Mouse (Mus musculus): ENCODE data around the gene Dock6. TPM values are rescaled to one million over a fixed set of nuclear protein-coding genes. Genes with fewer than 3 reads are reported as not detected.

Dock6 gene
- polyA plus RNA-seq, 1 experiment from 2014 or later, result 17.0 TPM

DNA sequence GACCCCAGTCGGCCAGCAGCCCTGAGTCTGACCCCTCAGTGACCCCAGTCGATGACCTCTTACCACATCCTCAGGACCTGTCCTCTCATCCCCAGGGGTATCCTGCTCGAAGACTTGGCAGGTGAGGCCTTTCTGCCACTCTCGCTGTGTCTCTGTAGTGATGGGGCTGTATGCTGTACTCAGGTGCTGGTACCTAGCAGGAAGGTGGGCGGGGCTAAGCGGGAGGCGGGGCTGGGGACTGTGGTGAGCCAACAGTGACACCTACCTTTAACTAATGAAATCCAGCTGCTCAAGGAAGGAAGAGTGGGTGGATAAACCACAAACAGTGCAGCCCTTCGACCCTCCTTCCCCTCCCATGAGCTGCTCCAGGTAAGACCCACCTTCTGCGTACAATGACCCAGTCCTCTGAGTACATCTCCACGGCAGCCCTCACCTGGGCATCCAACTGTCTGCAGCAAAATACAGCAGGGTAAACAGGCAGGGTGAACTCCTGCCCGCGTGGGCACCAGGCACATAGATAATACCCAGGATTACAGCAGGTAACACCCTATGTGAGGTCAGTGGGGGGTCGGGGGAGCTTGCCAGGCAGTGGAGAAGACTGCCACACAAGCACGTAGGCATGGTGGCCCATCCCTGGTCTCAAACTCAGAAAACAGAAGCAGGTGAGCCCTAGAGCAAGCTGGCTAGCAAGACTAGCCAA is 6.9 kb downstream of the Dock6 start:
- H3K4me1 ChIP-seq (replicated peaks), result peaks cover 16% of the 10 kb centered on the region
- H3K27ac ChIP-seq, result no peak overlapping the region
- no peak for ATAC-seq
- WGBS, result 67% methylated on average over 14 of the region's 14 CpGs
- H3K36me3 ChIP-seq, result no peaks in the 10 kb centered on the region
- H3K9me3 ChIP-seq, result no peaks in the 10 kb centered on the region
- H3K4me3 ChIP-seq (replicated peaks), result no peak overlapping the region
- no peak overlapping the region for H3K9ac ChIP-seq (replicated peaks)
- H3K4me2 ChIP-seq (replicated peaks), result no peak overlapping the region
- H3K27me3 ChIP-seq, result no peaks in the 10 kb centered on the region

DNA sequence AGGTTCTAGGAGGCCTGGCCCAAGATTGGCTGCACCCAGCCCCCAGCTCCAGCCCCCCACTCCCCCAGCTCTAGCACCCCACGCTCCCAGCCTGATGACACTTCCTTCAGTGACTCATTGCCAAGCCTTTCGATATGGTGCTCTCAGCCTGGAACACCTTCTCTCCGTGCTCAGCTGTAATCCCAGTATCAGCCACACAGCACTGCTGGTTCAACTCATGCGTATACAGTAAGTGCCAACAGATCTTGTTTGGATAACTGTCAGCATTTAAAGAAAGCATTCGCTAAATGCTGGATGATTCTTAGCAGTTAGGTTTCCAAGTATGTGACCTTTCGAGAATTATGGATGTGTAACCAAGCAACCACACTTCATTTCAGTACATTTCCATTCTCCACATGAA is 9.3 kb downstream of the Dock6 start:
- Histone ChIP-seq H3K9me3 (no peaks in the 10 kb centered on the region), H3K27me3 (no peaks in the 10 kb centered on the region), H3K4me3 (replicated peaks) (no peak overlapping the region), H3K9ac (replicated peaks) (0 out of 2 replicates have a peak overlapping the region, but pooled peaks have one; percentile 19), H3K4me1 (replicated peaks) (peaks cover 13% of the 10 kb centered on the region), H3K27ac (no peak overlapping the region), H3K36me3 (no peaks in the 10 kb centered on the region), H3K4me2 (replicated peaks) (no peak overlapping the region)
- 88% methylated on average over 6 of the region's 6 CpGs for WGBS
- no peak for ATAC-seq

DNA sequence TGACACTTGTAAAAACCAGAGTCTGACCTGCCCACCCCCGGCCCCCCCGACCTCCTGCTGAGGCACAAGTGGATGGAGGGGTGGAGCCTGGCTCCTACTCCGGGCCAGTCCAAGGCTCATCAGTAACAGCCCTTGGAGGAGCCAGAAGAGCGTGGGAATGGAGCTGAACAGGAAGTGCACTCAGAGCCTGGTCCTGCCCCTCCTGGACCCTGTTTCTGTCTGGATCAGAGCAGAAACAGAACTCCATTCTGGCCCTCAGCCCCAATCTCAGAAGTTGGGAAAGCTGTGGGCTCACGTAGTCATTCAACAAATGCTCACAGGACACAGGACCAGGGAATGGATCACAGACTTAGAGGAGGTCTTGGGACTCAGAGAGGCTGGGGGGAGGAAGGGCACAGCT is 10.0 kb downstream of the Dock6 start:
- no peak overlapping the region for H3K9ac ChIP-seq (replicated peaks)
- H3K4me3 ChIP-seq (replicated peaks), result no peak overlapping the region
- H3K27me3 ChIP-seq, result no peaks in the 10 kb centered on the region
- no peak overlapping the region for H3K4me2 ChIP-seq (replicated peaks)
- no peaks in the 10 kb centered on the region for H3K36me3 ChIP-seq
- H3K4me1 ChIP-seq (replicated peaks), result peaks cover 8% of the 10 kb centered on the region
- 65% methylated on average over 5 of the region's 5 CpGs for WGBS
- no peaks in the 10 kb centered on the region for H3K9me3 ChIP-seq
- H3K27ac ChIP-seq, result no peak overlapping the region
- ATAC-seq, result no peak

DNA sequence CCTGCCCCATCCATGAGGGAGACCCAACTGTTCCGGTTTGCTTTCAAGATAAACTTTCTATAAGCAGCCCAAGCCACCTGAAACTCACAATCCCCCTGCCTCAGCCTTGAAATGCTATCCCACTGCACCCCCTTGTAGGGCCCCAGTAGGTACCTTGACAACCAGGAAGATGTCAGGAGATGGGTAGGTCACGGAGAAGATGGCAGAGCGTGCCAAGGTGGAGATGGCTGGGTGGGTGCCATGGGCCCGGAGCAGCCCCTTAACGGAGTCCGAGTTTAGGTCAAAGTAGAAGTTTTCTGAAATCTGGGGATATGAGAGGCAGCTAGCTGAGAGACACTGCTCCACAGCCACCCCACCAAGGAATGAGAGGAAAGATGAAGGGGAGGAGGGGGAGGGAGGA is 11.1 kb downstream of the Dock6 start:
- no peaks in the 10 kb centered on the region for H3K9me3 ChIP-seq
- no peak overlapping the region for H3K4me2 ChIP-seq (replicated peaks)
- no peak overlapping the region for H3K27ac ChIP-seq
- no peaks in the 10 kb centered on the region; the same call in 1 of the 2 replicates for H3K36me3 ChIP-seq
- ATAC-seq, result no peak
- no peaks in the 10 kb centered on the region for H3K27me3 ChIP-seq
- 97% methylated on average over 6 of the region's 6 CpGs for WGBS
- H3K9ac ChIP-seq (replicated peaks), result no peak overlapping the region
- H3K4me3 ChIP-seq (replicated peaks), result no peak overlapping the region
- H3K4me1 ChIP-seq (replicated peaks), result no peaks in the 10 kb centered on the region

DNA sequence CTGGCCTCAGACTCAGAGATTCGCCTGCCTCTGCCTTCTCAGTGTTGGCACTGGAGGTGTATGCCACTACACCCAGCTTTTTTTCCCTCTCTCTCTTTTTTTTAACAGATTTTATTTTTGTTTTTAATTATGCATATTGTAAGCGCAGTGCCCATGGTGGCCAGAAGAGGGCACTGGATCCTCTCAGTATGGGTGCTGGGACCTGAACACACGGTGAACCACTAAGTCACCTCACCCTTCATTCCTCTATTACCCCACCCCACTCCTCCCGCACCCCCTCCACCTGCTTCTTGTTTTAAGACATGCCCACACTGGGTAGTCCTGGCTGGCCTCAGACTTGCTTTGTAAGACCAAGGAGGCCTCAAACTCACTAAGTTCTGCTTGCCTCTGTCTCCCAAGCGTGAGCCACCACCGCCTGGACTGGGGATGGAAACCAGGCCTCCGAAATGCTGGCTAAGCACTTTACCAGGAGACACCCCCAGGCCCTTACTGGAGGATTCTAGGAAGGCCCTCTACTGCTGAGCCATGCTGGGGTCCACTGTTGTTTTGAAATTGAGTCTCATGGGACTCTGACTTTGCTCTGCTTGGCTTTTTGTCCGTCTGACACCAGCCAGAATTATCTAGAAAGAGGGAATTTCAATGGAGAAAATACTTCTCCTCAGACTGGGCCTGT is 12.2 kb downstream of the Dock6 start:
- no peak overlapping the region for H3K4me3 ChIP-seq (replicated peaks)
- peak; percentile 62 for ATAC-seq
- H3K9me3 ChIP-seq, result no peaks in the 10 kb centered on the region
- H3K9ac ChIP-seq (replicated peaks), result no peak overlapping the region
- no peak overlapping the region for H3K4me2 ChIP-seq (replicated peaks)
- no peaks in the 10 kb centered on the region; the same call in 1 of the 2 replicates for H3K36me3 ChIP-seq
- H3K27ac ChIP-seq, result no peak overlapping the region
- 60% methylated on average over 8 of the region's 8 CpGs for WGBS
- H3K4me1 ChIP-seq (replicated peaks), result no peaks in the 10 kb centered on the region
- H3K27me3 ChIP-seq, result no peaks in the 10 kb centered on the region

DNA sequence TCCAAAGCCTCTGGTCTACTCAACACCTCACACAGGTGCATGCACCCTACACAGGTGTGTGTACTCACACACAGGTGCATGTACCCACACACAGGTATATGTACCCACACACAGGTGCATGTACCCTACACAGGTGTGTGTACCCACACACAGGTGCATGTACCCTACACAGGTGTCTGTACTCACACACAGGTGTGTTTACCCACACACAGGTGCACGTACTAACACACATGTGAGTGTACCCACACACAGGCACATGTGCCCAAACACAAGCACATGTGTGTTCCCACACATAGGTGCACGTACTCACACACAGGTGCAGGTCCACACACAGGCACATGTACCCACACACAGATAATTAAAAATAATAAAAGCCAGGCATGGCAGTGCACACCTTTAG is 14.7 kb downstream of the Dock6 start:
- ATAC-seq, result no peak

DNA sequence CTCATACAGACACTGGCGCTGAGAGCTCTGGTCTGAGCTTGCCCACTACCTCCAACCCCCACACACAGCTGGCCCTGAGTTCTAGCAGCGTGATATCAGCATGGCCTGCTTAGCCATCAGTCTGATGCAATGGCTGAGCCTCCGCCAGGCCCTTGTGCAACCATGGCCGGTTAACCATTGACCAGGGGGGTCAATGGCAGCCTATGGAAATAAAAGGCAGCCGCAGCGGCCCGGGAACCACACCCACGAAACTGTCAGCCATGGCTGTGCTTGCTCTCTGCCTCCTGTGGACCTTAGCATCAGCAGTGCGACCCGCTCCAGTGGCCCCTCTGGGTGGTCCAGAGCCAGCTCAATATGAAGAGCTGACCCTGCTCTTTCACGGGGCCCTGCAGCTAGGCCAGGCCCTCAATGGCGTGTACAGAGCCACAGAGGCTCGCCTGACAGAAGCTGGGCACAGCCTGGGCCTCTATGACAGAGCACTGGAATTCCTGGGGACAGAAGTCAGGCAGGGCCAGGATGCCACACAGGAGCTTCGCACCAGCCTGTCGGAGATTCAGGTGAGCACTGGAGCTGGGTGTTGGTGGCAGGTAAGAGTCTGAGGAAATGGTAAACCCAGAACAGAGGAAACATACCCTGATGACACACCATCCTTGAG is 17.1 kb downstream of the Dock6 start, which contains the start of gene Angptl8:
Gene Angptl8, plus strand, starts transcription at position 253 of the 655 bp plus-strand sequence.
- H3K4me3 ChIP-seq (replicated peaks), result no peak within 1 kb of the TSS
- H3K27me3 ChIP-seq, result no peaks in the 10 kb centered on the region
- H3K4me2 ChIP-seq (replicated peaks), result no peak within 1 kb of the TSS
- ATAC-seq, result no peak
- no peaks in the 10 kb centered on the region for H3K9me3 ChIP-seq
- H3K27ac ChIP-seq, result no peak within 1 kb of the TSS
- 87% methylated on average over 15 of the region's 15 CpGs for whole genome bisulfite sequencing
- no peak within 1 kb of the TSS for H3K9ac ChIP-seq (replicated peaks)
- no peaks in the 10 kb centered on the region for H3K4me1 ChIP-seq (replicated peaks)
- no peaks in the 10 kb centered on the region; the same call in 1 of the 2 replicates for H3K36me3 ChIP-seq

More for the DNA sequence above, 14.7 kb downstream of the Dock6 start:
- Histone ChIP-seq H3K4me1 (replicated peaks) (no peaks in the 10 kb centered on the region), H3K36me3 (no peaks in the 10 kb centered on the region; the same call in 1 of the 2 replicates), H3K4me2 (replicated peaks) (no peak overlapping the region), H3K9ac (replicated peaks) (no peak overlapping the region), H3K27me3 (no peaks in the 10 kb centered on the region), H3K4me3 (replicated peaks) (no peak overlapping the region), H3K9me3 (no peaks in the 10 kb centered on the region), H3K27ac (no peak overlapping the region)
- WGBS, result 91% methylated on average over 2 of the region's 2 CpGs

DNA sequence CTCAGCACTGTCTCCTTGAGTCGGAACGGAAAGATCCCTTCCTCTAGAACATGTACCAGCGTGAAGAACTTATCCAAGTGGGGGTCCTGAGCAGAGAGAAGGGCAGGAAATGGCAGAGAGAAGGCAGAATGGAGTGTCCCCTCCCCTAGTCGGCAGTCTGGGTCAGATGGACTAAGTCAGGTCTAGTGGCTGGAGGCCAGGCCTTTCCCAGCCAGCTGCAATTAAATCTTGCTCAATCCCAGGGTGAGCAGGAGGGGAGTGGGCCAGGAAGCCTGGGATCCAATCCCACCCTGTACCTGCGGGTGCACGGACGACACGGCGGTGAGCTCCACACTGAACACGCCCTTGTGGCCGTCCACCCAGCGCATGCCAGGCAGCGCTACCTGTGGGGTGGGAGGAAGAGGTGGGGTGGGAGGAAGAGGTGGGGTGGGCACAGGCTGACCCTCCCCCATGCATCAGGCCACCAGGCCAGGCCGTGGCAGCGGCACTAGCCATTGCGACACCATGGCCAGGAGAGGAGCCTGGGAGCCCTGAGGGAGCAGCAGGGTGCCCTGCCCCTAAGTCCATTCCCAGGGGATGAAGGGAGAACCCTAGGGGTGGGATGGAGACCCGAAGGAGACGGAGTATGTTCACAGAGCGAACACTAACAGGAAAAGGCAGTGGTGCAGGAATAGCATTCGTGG is 20.7 kb downstream of the Dock6 start:
- H3K4me1 ChIP-seq (replicated peaks), result no peaks in the 10 kb centered on the region
- WGBS, result 91% methylated on average over 20 of the region's 20 CpGs
- no peak overlapping the region for H3K4me2 ChIP-seq (replicated peaks)
- H3K27ac ChIP-seq, result no peak overlapping the region
- H3K9me3 ChIP-seq, result no peaks in the 10 kb centered on the region
- no peak overlapping the region for H3K9ac ChIP-seq (replicated peaks)
- H3K27me3 ChIP-seq, result no peaks in the 10 kb centered on the region
- H3K36me3 ChIP-seq, result no peaks in the 10 kb centered on the region; the same call in 1 of the 2 replicates
- H3K4me3 ChIP-seq (replicated peaks), result no peak overlapping the region
- no peak for ATAC-seq

DNA sequence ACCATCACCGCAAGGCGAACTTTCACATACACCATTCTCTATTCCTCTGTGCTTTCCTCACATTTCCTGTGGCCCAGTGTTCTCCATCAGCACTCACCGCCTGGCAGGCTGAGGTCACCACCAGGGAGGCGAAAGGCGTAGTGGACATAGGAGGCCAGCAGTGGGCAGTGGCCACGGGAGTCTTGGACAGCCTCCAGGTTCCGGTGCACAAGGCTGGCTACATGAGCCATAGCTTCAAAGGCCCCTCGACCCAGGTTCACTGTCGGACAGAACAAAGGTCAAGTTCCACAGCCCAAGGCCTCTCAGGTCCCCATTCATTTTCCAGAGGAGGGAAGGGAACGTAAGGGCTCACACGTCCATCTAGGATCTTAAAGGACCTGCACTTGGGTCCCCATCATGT is 21.5 kb downstream of the Dock6 start:
- no peak overlapping the region for H3K27ac ChIP-seq
- WGBS, result 92% methylated on average over 11 of the region's 11 CpGs
- no peak overlapping the region for H3K4me2 ChIP-seq (replicated peaks)
- H3K9ac ChIP-seq (replicated peaks), result no peak overlapping the region
- no peak overlapping the region for H3K4me3 ChIP-seq (replicated peaks)
- H3K4me1 ChIP-seq (replicated peaks), result no peaks in the 10 kb centered on the region
- no peaks in the 10 kb centered on the region for H3K27me3 ChIP-seq
- no peaks in the 10 kb centered on the region for H3K9me3 ChIP-seq
- no peaks in the 10 kb centered on the region for H3K36me3 ChIP-seq
- no peak for ATAC-seq

DNA sequence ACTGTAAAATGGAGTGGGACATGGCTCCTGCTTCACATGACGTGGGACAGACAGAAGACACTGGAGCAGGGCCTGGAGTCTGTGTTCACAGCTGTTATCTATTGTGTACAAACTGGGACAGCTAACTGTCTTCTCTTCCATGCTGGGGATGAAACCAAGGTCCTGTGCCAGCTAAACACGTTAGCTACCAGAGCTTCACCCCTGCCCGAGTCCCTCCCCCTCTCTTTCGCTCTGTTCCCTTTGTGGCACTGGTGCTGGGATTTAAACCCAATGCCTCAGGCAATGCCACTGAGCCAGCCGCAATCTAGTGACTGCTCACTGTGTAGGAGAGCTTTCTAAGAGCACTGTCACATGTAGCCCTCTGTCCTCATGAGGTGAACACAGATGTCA is 22.0 kb downstream of the Dock6 start:
- Histone ChIP-seq H3K27ac (no peak overlapping the region), H3K4me2 (replicated peaks) (no peak overlapping the region), H3K4me3 (replicated peaks) (no peak overlapping the region), H3K36me3 (no peaks in the 10 kb centered on the region), H3K9me3 (no peaks in the 10 kb centered on the region), H3K9ac (replicated peaks) (no peak overlapping the region), H3K27me3 (no peaks in the 10 kb centered on the region), H3K4me1 (replicated peaks) (no peaks in the 10 kb centered on the region)
- WGBS, result 88% methylated on average over 5 of the region's 5 CpGs
- no peak for ATAC-seq

DNA sequence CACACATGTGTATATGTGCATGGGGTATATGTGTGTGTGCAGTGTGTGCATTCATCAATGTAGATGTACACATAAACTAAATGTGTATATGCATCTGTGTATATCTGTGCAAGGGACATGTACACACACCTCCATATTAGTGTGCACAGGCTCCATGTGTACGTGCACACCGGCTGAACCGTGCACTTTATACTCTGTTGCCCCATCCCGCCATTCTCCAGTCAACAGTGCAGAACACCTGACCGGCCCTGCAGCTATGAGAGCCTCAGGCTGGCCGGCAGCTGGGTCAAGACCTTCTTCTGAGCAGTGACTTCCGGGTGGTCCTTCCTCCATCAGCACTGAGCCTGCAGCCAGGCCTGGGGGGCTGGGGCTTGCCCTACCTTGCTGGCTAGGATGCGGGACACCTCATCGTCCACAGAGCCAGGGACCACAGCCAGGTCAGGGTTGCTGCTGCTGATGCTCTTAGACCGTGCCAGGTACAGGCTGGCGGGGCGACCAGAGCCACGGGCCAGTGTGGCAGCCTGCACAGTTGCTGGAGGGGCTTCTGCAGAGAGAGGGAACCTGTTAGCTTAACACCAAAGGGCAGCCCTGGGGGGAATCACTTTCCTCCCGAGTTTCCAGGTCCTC is 22.5 kb downstream of the Dock6 start:
- Histone ChIP-seq H3K27me3 (no peaks in the 10 kb centered on the region), H3K4me3 (replicated peaks) (no peak overlapping the region), H3K36me3 (no peaks in the 10 kb centered on the region), H3K9me3 (no peaks in the 10 kb centered on the region), H3K4me1 (replicated peaks) (no peaks in the 10 kb centered on the region), H3K9ac (replicated peaks) (no peak overlapping the region), H3K4me2 (replicated peaks) (no peak overlapping the region), H3K27ac (no peak overlapping the region)
- ATAC-seq, result no peak
- 92% methylated on average over 14 of the region's 14 CpGs for WGBS
